Mouse (Mus musculus) NIH3T3 (cell line): ENCODE data around the gene Hist1h3d.
A peak's percentile ranks its signal among the peaks of the same experiment; 100 is the strongest.

Experiments
- DNase-seq: peaks from one replicate; pipeline ENCODE4 v3.0.0-alpha.2; 2012; ENCODE audit warnings: low read depth

Gene Hist1h3d

GRCm38 (mm10) chr13:23621532-23622174 lies 46.1 kb downstream of the Hist1h3d start:
- peak; percentile 82 for DNase-seq

GRCm38 (mm10) chr13:23622175-23622671 lies 46.7 kb downstream of the Hist1h3d start, which contains the start of gene Hist1h1e:
Hist1h1e (minus strand) TSS chr13:23622558.
- DNase-seq = peak; percentile 94

- peak; percentile 26 for DNase-seq
Observed at GRCm38 (mm10) chr13:23622861-23623450, 47.4 kb downstream of the Hist1h3d start.
